Mouse (Mus musculus) lung, adult 2 months (tissue): Measurements from ENCODE around the gene Ewsr1.

ENCODE experiments used
- CTCF ChIP-seq: fragments of 200-500 bp; IDR thresholded peaks from 2 replicates; pipeline ENCODE4 v1.5.1; 2011; ENCODE audit warnings: mild to moderate bottlenecking, low read length, control low read depth; ENCODE audit not compliant: insufficient read depth
- POLR2A ChIP-seq: fragments of 200-500 bp; IDR thresholded peaks from 2 replicates; pipeline ENCODE4 v1.6.1; 2011; ENCODE audit warnings: low read depth, mild to moderate bottlenecking, control low read depth, low read length, borderline replicate concordance; ENCODE audit errors: extremely low read depth

DNA sequence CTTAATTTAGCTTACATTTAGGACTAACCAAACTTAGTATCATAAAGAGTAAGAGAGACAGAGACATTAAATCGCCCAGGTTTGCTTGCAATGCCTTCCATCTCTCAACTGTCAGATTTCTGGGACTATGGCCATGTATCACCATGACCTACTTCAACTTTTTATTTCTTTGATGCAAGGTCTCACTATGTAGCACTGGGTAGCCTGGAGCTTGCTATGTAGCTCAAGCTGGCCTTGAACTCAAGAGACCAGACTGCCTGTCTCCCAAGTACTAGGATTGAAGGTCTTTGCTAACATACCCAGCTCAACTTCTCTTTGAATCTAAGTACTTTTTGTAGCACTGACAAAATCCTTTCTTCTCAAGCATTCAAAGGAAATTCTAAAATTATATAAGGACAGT, 9.9 kb downstream of the Ewsr1 start:
- TF ChIP-seq CTCF: no peak
- TF ChIP-seq POLR2A: no peak
